Mouse (Mus musculus): Measurements from ENCODE around the gene Rbks. TPM values are rescaled to one million over a fixed set of nuclear protein-coding genes. Genes with fewer than 3 reads are reported as not detected.
A peak's percentile ranks its signal among the peaks of the same experiment; 100 is the strongest.

Rbks gene
- polyA plus RNA-seq, 1 experiment from 2014 or later = 23.4 TPM

- DNase-seq (no peak), ATAC-seq (no peak)
- Histone ChIP-seq H3K4me1 (ENCODE audit: insufficient read depth) (peaks cover 4% of the 10 kb centered on the region; the same call in 1 of the 2 replicates), H3K27ac (ENCODE audit: low read depth) (no peak overlapping the region), H3K4me3 (ENCODE audit: low read depth, low read length) (no peak overlapping the region), H3K36me3 (replicated peaks; ENCODE audit: insufficient read depth, low read length) (no peaks in the 10 kb centered on the region), H3K27me3 (ENCODE audit: insufficient read depth, low read length) (no peaks in the 10 kb centered on the region), H3K9ac (replicated peaks) (no peak overlapping the region), H3K4me2 (ENCODE audit: low read depth, low read length) (no peak overlapping the region), H3K9me3 (ENCODE audit: low read length) (no peaks in the 10 kb centered on the region)
- WGBS (ENCODE audit: insufficient replicate concordance) = 71% methylated on average over 6 of the region's 6 CpGs
- TF ChIP-seq EP300 (IDR thresholded peaks at IDR 0.05; ENCODE audit: low read depth) (no peak), CTCF (IDR thresholded peaks at IDR 0.05; ENCODE audit: low read depth) (no peak)
Measured at GRCm38 (mm10) chr5:31724519-31724918, 27.1 kb upstream of the Rbks start.

GRCm38 (mm10) chr5:31715486-31716150, 18.2 kb upstream of the Rbks start:
- ATAC-seq (no peak), DNase-seq (no peak)
- TF ChIP-seq CTCF (IDR thresholded peaks at IDR 0.05; ENCODE audit: low read depth) = no peak
- TF ChIP-seq EP300 (IDR thresholded peaks at IDR 0.05; ENCODE audit: low read depth) = no peak
- Histone ChIP-seq H3K27me3 (ENCODE audit: insufficient read depth, low read length) (no peaks in the 10 kb centered on the region), H3K9ac (replicated peaks) (no peak overlapping the region), H3K4me1 (ENCODE audit: insufficient read depth) (peaks cover 17% of the 10 kb centered on the region), H3K9me3 (ENCODE audit: low read length) (no peaks in the 10 kb centered on the region), H3K4me3 (ENCODE audit: low read depth, low read length) (no peak overlapping the region), H3K4me2 (ENCODE audit: low read depth, low read length) (no peak overlapping the region), H3K27ac (ENCODE audit: low read depth) (no peak overlapping the region), H3K36me3 (replicated peaks; ENCODE audit: insufficient read depth, low read length) (no peaks in the 10 kb centered on the region)
- 76% methylated on average over 4 of the region's 4 CpGs for WGBS (ENCODE audit: insufficient replicate concordance)

DNA sequence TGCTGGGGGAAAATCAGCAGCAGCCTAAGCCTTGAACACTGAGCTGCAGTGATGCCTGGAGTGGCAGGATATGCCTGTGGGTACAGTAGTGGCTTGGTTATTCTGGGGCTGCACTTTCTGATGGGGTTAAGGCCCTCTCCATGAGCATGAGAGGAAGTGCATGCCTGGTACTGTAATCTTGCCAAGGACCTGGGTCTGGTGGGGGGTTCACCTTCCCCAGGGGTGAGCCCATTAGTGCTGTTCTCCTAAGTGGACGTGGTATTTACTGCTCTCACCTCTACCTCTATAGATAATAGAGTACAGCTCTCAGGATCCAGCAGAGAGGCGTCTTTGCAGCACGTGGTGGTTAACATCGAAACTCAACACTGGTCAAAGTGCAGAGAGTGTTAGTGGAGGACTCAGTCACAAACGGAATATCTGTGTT, 16.4 kb upstream of the Rbks start:
- Histone ChIP-seq H3K27ac (ENCODE audit: low read depth) (0 out of 2 replicates have a peak overlapping the region, but pooled peaks have one; percentile 29), H3K9ac (replicated peaks) (no peak overlapping the region), H3K4me2 (ENCODE audit: low read depth, low read length) (no peak overlapping the region), H3K36me3 (replicated peaks; ENCODE audit: insufficient read depth, low read length) (no peaks in the 10 kb centered on the region), H3K9me3 (ENCODE audit: low read length) (no peaks in the 10 kb centered on the region), H3K4me1 (ENCODE audit: insufficient read depth) (peaks cover 17% of the 10 kb centered on the region), H3K27me3 (ENCODE audit: insufficient read depth, low read length) (no peaks in the 10 kb centered on the region), H3K4me3 (ENCODE audit: low read depth, low read length) (no peak overlapping the region)
- no peak for ATAC-seq
- 35% methylated on average over 5 of the region's 5 CpGs for WGBS (ENCODE audit: insufficient replicate concordance)
- no peak for DNase-seq
- TF ChIP-seq CTCF (IDR thresholded peaks at IDR 0.05; ENCODE audit: low read depth) (no peak), EP300 (IDR thresholded peaks at IDR 0.05; ENCODE audit: low read depth) (no peak)

DNA sequence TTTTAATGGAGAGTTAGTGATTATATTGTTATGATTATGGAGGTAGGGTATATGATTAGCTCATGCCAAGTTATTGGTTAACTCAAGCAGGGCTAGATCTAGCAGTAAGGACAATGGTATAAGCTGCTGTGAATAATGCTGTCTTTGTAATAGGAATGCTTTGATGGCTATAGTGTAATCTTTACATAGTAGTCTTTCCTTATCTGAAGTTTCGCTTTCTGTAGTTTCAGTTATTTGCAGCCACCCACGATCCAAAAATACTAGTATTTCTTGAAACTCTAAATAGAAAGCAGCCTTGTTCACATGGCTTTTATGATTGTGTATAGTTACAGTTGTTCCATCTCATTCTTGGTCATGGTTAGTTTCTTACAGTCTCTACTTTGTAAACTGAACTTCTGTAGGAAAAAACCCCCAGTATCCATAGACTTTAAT, 15.9 kb upstream of the Rbks start:
- H3K27me3 ChIP-seq (ENCODE audit: insufficient read depth, low read length) = no peaks in the 10 kb centered on the region
- DNase-seq (no peak), ATAC-seq (no peak)
- 37% methylated on average over 2 of the region's 2 CpGs for WGBS (ENCODE audit: insufficient replicate concordance)
- no peaks in the 10 kb centered on the region for H3K36me3 ChIP-seq (replicated peaks; ENCODE audit: insufficient read depth, low read length)
- no peak overlapping the region for H3K4me2 ChIP-seq (ENCODE audit: low read depth, low read length)
- H3K4me3 ChIP-seq (ENCODE audit: low read depth, low read length) = no peak overlapping the region
- TF ChIP-seq CTCF (IDR thresholded peaks at IDR 0.05; ENCODE audit: low read depth) (no peak), EP300 (IDR thresholded peaks at IDR 0.05; ENCODE audit: low read depth) (no peak)
- H3K9me3 ChIP-seq (ENCODE audit: low read length) = no peaks in the 10 kb centered on the region
- 0 out of 2 replicates have a peak overlapping the region, but pooled peaks have one; percentile 29 for H3K27ac ChIP-seq (ENCODE audit: low read depth)
- H3K9ac ChIP-seq (replicated peaks) = no peak overlapping the region
- H3K4me1 ChIP-seq (ENCODE audit: insufficient read depth) = peaks cover 17% of the 10 kb centered on the region

- Histone ChIP-seq H3K27me3 (ENCODE audit: insufficient read depth, low read length) (no peaks in the 10 kb centered on the region), H3K36me3 (replicated peaks; ENCODE audit: insufficient read depth, low read length) (peaks cover 6% of the 10 kb centered on the region; the same call in 1 of the 2 replicates), H3K9ac (replicated peaks) (no peak overlapping the region), H3K9me3 (ENCODE audit: low read length) (no peaks in the 10 kb centered on the region), H3K27ac (ENCODE audit: low read depth) (no peak overlapping the region), H3K4me1 (ENCODE audit: insufficient read depth) (peaks cover 17% of the 10 kb centered on the region), H3K4me2 (ENCODE audit: low read depth, low read length) (no peak overlapping the region), H3K4me3 (ENCODE audit: low read depth, low read length) (no peak overlapping the region)
- ATAC-seq (no peak), DNase-seq (peak; percentile 27)
- TF ChIP-seq EP300 (IDR thresholded peaks at IDR 0.05; ENCODE audit: low read depth) (no peak), CTCF (IDR thresholded peaks at IDR 0.05; ENCODE audit: low read depth) (peak; percentile 55)
- 69% methylated on average over 1 of the region's 1 CpGs for WGBS (ENCODE audit: insufficient replicate concordance)
Measured at GRCm38 (mm10) chr5:31709389-31709788, 12.0 kb upstream of the Rbks start.

DNA sequence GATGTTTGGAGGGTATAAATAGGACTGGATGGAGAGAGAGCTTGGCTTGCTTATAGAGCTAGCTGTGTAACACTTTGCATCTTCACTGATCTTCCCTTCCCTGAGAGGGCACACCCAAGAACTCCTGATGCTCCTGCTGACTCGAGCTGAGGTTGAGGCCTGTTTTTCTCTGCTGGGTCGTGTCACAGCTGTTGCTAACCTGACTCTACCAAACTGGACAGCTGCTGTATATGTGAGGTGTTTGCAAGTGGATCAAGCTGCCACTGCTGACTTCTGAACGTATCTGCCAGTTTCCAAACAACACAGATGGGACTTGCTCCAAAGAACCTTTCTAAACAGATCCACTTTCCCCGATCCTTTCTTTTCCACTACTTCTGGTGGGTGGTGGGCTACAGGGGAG, 9.4 kb upstream of the Rbks start:
- Histone ChIP-seq H3K4me3 (ENCODE audit: low read depth, low read length) (no peak overlapping the region), H3K4me1 (ENCODE audit: insufficient read depth) (no peaks in the 10 kb centered on the region), H3K27ac (ENCODE audit: low read depth) (no peak overlapping the region), H3K4me2 (ENCODE audit: low read depth, low read length) (no peak overlapping the region), H3K36me3 (replicated peaks; ENCODE audit: insufficient read depth, low read length) (peaks cover 26% of the 10 kb centered on the region), H3K9ac (replicated peaks) (no peak overlapping the region), H3K9me3 (ENCODE audit: low read length) (no peaks in the 10 kb centered on the region), H3K27me3 (ENCODE audit: insufficient read depth, low read length) (no peaks in the 10 kb centered on the region)
- DNase-seq (no peak), ATAC-seq (no peak)
- WGBS (ENCODE audit: insufficient replicate concordance) = 80% methylated on average over 4 of the region's 4 CpGs
- TF ChIP-seq EP300 (IDR thresholded peaks at IDR 0.05; ENCODE audit: low read depth) (no peak), CTCF (IDR thresholded peaks at IDR 0.05; ENCODE audit: low read depth) (no peak)

Measured in liver, postnatal 0 days (tissue).